Mouse (Mus musculus) spleen, postnatal 36 days (tissue): ENCODE data around the gene Zc2hc1b.
"Not testable (repeated sequence)": the region's sequence is repeated elsewhere in the genome, so short reads cannot be mapped to it uniquely, and the experiment has no call there.

Source experiments
- DNase-seq, 2 experiments: peaks; one replicate each; pipeline ENCODE4 v3.0.0; 2022; ENCODE audit warnings: low spot score in 2 of 2, mixed read lengths in 1 of 2

The Zc2hc1b gene

DNA sequence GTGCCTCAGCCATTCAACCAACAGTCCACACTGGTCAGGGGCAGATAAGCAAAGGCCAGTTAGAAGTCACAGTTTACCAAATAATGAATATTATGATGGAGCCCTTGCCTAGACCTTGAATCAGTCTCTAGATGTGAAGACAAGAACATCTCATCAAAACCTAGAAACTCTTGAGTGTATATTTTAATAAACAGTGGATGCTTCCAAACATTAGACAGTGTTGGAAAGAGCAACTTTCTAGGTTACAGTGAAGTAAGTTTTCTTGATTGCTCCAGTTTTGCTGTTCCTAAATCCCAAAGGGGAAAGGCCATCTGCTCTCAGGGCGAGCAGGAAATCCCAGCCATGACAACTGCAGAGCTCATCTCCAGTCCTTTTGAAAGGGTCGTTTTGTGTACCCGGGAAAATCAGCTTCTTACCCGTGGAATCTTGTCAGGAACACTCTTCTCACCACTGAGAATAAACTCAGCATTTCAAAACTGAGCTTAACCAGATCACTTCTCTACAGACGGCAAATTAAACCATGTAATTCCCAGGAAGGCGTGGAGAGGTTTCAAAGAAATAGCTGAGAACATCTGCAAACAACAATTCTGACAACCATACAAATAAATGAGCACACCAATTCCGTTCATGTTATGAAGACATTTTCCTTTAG is at the start of gene Zc2hc1b:
Gene Zc2hc1b (minus strand): TSS at position 51 of the 652 bp plus-strand sequence.
- DNase-seq: no peak

DNA sequence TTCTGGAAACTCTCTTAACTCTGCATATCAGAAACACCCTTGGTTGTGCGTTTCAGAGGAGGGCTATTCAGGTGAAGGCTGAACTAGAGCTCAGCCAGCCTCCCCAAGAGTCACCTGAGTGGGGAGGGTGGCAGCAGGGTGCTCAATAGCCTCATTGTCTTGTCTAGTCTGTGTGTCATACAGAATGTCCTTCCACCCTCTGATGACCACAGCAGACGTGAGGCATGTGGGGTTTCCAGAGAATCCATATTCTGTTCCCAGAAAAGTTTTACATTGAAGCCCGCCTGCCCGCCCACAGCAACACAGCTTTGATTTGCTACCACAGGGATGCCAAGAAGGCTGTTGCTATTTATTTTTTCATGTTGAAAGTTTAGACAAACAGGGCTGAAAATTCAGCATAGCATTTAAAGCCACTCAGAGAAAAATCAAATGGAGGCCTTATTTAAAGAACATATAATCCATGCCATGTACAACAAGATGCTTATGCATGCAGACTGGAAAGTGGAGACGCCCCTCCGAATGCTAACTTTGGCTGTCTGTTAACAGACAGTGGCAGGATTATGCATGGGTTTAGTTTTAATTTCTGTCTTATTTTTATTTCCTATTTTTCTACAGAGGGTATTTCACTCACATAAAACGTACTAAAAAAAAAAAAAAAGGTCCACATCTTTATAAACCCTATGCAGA is 47.7 kb upstream of the Zc2hc1b start:
- no peak for DNase-seq

DNA sequence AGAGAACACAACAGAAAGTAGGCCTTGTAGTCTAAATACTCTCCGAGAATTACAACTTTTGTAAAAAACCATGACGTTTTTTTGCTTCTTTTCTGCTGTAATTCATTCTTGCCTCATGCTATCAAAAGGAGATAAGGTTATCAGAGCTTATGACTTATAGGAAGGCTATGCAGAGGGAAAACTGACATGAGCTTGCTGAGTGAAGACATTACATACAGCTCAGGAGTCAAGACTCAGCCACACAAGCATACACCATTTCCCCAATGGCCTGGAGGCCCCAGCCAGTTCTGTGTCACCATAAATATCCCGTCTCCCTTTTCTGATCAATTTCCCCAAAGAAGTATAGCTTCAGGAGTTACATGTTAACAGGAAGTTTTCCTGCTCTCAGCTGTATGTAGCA is 44.3 kb upstream of the Zc2hc1b start:
- DNase-seq: no peak

DNA sequence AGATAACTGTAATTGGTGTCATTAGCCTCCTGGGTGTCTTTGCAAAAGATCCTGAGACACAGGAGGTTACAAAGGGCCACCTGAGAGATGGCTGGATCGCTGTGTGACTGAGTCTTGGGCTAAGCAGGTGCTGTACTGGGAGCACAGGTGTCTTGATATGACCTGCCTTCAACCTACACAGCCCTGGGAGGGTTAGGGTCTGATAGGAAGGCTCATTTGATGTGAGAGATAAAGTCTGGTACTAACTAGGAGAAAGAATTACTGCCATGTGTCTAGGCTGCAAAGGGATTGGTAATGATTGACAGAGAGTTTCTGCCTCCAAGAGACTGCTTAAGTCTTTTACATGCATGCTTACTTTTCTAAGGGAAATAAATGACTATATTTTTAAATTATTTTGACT is 42.2 kb upstream of the Zc2hc1b start:
- no peak for DNase-seq

DNA sequence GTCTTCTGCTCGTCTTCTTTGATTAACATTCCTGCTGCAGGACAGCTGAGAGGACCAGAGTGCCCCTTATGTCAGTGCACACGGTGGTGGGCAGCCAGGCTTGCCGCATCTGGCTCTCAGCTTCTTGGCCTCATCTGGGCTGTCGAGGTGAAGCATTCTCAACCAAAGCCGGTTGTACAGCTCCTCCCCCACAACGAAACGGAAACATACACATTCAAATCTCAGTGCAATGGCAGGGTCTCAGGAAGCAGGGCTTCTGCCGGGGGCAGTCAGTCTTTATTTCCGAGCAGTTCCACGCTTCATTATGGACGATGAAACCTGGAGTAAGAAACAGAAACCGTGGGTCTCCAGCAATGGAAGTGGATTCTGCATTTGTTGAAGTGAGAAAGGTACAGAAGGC is 36.1 kb upstream of the Zc2hc1b start:
- no peak for DNase-seq

DNA sequence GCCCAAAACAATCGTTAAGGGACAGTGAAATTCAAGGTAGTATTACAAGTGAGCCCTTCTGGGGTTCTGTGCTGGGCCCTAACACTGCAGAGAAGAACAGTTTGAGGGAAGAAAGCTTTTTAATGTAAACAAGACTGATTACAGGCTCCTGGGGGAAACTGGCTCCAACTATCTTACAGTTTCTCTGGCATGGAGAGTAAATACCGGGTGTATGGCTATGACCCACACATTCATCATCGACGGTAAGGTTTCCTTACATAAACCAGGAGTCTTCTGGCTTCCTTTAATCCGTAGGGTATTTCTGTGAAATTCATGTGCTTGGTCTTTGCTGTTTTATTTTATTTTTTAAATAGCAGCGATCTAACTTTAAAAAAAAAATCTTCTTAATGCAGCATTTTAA is 35.0 kb upstream of the Zc2hc1b start:
- no peak for DNase-seq

DNA sequence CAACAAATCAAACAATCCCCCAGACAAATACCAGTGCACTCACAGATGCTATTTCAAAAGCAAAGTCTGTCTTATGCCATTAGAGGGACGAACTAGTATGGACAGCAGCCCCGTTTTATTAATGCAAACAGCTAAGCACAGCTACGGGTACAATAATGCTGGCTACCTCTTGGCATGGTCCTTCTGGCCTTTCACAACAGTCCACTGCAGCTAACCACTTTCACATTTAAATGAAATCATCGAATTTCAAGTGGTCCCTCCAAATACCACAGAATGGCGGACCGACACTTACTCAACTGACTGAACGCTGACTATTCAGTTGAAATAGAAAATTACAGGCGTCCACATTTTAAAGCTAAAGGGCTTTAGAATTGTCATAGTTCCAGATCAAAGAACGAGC is 34.5 kb upstream of the Zc2hc1b start:
- DNase-seq: no peak

DNA sequence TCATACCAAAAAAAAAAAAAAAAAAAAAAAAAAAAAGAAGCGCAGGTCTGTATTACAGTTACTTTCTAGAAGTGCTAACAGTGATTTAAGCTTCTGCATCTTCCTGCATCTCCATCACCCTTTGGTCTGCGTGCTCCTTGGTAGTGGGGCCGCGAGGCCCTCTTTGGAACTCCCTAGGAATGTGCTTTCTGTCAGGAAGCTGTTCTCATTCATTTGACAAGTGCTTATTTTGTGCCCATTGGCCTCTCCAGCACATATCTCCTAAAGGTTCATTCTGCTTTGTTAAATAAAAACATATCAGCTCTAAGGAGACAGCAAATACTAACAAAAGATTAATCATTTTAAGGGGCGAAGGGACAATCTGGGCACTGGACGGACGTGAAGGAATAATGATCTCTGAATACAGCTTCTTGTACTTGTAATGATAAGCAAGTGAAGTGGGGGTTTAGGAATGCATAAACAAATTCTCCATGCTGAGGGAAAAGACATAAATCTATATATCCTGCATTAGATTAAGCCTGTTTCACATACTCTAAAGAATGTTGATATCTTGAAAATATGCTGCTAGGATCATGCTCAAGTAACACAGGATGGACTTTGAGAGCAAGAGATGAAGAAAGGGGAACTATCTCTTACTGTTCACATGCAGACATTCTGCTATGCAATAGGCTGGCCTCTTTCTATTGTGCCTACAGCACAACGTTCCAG is 32.3 kb upstream of the Zc2hc1b start:
- DNase-seq: no peak

DNA sequence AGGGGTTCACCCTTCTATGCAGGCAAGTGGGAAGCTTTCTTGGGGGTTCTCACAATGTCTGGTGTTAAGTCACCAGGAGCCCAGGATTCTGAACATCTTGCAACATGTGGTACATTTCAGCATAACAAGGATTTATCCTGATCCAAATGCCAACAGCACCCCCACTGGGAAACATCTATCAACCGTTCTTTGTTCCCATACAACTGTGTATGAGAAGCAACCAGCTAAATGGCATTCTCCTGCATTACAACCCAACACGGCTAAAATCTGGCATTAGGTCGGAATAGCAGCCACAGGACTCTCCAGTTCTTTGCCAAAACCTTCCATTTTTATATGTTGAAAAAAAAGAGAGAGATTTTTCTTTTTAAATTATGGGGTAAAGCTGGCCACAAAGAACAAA is 31.7 kb upstream of the Zc2hc1b start:
- no peak for DNase-seq

DNA sequence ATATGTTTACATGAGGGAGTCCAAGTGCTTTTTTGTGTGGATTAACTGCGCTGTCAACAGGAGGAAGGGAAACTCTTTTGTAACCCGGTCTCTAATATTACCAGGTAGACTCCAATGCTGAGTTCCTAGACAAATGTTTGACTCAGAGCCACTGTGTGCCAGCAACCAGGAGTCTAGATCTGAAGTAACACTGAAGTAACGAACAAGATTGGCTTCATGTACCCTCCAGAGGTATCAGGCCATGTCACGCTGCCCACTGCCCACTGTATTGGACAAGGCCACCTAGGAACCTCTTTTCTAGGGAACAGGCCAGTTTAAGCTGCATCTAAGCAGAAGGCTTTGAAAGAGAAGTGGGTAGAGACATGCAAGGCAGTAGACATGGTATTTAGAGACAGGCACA is 31.2 kb upstream of the Zc2hc1b start:
- DNase-seq: no peak

DNA sequence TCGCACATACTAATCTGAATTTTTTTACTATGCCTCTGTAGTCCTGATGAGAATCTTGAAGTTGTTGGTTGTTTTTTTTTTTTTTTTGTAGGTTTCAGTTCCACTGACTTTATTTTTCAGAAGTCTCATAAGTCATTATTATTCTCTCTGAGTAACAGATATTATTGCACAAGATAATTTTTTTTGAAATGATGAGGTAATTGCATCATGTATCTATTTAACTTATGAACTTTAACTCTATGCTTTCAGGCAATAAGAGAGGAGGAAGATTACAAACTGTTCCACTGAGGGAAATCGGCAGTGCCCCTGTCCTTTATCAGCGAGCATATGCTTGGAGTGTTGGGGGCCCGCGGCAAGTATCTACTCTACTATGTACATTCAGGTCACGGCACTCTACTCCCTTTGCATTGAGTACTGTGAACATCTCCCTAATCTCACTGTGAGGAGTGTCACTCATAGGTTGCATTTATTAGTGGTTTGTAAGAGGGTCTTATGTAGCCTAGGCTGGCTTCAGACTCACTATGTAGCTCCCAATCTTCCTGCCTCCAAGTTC is 24.0 kb upstream of the Zc2hc1b start:
- no peak for DNase-seq

DNA sequence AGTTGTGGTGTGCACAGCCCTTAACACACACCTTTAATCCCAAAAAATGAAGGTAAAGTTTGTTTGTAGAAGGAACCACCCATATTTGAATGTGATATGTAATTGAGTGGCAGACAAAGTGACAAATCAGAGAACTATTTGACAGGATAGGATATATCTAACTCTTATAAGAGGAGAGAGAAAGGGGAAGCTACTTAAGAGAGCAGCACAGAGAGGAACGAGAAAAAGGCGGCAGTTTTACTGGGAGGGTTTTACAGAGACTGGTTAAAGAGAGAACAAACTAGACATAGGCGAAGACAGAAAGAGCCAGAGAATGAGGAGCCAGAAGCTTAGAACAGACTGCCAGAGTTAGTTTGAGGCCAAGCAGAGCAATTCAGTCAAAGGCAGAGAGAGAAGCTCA is 23.0 kb upstream of the Zc2hc1b start:
- no peak for DNase-seq

DNA sequence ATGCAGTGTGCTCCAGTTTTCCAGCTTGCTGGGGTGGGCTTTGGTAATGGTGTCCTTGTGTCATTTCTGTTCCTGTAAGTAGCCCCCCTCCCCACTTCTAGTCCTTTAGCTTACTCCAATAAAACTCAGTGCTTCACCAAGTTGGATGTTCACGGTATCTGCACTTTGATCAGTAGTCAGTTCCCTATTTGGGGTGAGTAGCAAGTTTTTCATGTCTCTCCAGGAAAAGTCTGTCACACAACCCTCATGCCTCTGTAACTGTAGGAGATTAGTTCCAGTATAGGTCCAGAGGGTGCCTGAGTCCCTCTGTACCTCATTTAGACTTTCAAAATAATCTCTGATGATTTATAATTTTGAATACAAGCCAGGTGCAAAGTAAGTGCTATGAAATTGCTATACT is 21.4 kb upstream of the Zc2hc1b start:
- no peak for DNase-seq

DNA sequence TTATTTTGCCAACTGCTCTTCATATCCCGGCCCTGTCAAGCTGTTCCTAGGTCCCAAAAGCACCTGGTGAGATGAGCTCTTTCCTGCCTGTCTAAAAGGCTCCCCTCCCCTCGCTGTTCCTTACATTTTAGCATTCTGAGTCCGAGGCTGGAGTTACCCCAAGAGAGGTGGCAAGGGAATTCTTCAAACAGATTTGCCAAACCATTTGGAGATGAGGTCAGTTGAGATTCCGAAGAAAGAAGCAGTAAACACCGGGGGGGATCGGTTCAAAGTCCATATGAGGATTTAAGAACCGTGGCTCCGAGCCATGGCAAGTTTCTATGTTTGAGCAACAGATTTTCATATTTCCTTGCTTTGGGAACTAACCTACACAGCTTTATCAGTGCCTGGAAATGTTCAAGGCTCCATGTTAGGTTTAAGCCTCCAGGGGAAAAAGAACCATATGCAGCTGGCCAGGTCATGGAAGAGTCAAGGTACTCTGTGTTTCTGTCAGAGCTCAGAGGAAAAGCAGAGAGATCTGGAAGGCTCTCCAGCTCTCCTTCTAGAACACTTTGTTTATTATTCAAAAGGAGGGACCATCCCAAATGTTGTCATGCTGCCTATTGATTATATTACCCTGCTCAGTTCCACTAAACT is 19.2 kb upstream of the Zc2hc1b start:
- DNase-seq: no peak

DNA sequence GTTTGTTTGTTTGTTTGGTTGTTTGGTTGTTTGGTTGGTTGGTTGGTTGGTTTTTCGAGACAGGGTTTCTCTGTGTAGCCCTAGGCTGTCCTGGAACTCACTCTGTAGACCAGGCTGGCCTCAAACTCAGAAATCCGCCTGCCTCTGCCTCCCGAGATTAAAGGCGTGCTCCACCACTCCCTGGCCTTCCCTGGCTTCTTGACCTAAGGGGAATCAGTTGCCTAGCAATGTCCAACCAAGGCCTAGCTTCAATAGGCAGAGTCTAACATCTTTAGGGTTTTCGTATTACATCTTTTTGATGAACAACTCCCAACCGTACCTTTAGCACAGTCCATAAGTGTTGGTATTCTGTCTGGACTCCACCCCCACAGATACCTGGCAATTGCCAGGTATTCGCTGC is 15.7 kb upstream of the Zc2hc1b start:
- not testable (repeated sequence) for DNase-seq

DNA sequence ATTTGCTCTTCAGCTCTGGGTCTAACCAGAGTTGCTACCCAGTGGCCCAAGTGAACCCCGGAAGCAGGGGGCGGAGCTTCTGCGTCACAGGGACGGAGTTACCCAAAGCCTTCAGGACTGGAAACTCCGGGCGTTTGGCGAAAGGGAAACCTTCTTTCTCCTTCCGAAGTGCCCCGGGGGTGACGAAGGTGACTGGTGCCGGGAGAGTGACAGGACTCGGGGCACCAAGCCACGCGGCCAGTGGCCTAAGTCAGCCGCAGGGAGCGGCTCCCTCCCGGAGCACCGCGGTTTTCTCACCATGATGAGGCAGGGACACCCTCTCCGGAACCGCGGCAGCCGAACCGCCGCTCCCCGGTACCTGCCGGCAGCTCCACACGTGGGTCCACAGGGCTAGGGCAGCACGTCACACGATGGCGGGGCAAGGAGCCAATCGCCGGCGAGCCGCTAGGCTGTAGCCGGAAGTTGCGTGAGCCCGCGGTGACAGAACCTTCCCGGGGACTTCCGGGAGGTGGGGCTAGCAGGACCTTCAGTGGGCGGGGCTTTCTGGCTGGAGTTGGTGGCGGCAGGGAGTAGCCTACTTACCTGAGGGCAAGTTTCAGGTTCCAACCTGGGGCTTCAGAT is 15.0 kb upstream of the Zc2hc1b start, which contains the start of gene Ltv1:
Gene Ltv1 (minus strand): TSS at position 438 of the 621 bp plus-strand sequence.
- DNase-seq: peak; percentile 94 to 95

DNA sequence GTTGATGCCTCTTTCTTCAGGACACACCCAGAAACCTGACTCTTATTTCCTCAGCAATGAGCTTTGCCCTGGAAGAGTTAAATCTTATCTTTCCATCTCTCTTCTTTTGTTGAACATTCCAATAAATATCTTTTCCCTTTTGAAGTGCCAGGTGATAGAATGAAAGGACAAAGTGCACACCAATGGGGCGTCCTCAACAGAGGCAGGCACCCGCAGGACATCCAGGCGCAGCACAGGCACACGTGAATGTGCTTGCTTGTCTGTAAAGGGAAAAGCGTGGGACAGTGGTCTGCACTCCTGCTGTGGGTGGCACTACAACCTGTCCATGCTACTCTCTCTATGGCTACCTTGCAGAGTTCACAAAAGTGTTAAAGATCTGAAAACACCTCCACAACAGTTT is 12.1 kb upstream of the Zc2hc1b start:
- no peak for DNase-seq

DNA sequence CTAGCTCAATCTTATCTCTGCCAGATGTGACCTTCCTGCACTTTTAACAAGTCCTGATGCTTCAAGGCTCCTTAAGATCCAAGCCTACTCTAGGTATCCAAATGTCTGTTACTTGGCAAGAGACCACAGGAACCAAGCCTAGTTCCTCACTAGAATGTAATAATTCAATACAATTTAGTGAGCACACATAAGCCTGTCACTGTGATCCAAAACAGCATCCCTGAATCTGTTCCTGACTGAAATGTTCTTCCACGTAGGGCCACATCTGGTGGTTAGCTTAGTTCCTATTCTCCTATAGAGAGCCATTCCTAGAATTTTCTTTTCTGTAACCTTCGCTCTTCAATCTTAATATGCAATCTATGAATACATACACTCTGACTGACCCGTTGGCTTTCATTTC is 8.9 kb upstream of the Zc2hc1b start:
- DNase-seq: no peak

DNA sequence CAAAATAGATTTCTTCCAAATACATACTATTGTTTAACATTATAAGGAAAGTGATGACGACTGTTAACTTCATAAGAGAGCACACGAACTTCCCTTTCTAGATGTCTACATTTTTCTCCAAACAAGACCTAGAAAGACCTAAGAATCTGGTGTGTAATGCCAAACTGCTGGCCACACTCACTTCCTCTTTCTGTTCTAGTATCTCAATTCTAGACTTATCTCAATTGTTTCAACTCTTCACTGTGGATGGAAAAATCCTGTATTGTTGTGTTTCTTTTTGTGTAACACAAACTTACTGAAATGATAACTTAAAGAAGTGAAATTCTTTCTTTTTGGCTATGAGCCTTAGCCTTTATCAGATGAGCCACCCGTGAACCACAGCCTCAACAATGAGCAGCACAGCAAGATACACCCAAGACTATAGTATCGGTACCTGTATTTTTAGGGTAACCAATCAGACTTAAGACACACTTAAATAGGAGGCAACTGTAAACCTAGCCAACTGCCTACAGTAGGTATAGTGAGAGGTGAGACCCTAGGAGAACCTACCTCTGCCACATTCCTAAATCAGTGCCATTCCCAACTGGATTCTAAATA is 6.4 kb upstream of the Zc2hc1b start:
- DNase-seq: peak; percentile 9 to 21

DNA sequence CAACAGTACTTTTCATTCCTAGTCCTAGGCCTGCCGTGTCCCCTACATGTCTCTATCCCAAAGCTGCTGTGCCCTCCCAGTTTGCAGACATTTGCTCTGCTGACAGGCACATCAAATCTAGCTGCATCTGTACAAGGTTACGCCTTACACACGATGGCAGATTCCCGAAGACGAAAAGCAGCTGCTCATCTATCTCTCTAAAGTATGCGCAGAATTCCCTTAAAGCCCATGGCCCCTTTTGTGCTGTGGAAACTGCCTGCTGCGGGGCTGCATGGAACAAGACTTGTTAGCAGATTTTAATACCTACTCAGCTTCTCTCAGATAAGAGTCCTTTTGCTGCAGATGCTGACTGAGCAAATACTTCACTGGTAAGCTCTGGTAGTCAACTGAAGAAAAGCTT is 2.4 kb upstream of the Zc2hc1b start:
- DNase-seq: no peak

DNA sequence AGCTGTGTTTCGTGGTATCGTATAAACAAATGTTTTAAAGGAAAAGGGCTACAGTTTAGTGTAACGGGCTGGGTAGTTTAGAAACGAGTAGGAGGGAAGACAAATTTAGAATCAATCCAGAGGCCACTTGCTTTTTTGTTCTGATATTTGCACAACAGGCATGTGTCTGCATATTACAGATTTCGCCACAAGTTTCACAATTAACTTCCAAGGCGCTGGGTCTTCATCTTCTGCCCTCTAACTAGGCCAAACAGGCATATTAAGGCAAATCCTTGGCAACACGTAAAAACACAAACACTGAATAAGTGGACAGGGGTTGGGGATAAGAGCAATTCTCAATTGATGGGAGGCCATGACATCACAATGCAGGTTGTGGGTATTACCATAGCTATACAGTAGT is 2.0 kb downstream of the Zc2hc1b start:
- DNase-seq: no peak
